Mouse (Mus musculus): ENCODE measurements around the gene Capn6.

The Capn6 gene

DNA sequence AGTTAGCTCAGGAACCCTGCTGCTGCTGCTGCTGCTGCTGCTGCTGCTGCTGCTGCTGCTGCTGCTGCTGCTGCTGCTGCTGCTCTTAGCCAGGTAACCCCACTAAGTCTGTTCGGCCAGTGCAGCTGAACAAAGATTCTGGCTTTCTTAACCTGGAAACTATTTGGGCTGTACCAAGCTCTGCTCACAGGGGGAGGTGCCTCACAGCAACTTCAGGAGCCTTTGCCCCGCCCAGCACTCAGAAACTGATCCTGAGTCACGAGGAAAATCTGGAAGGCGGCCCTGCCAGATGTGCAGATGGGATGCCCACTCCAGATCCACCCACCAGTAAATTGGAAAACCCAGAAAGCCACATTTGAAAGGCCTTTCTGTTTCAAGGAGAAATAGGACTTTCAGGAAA lies at the start of gene Capn6:
Gene Capn6, minus strand, starts transcription at position 203 of the 400 bp plus-strand sequence.
- peak; percentile 21 for DNase-seq

- DNase-seq: no peak
These were observed 40.0 kb upstream of the Capn6 start for GRCm38 (mm10) chrX:143867129-143867664.

DNA sequence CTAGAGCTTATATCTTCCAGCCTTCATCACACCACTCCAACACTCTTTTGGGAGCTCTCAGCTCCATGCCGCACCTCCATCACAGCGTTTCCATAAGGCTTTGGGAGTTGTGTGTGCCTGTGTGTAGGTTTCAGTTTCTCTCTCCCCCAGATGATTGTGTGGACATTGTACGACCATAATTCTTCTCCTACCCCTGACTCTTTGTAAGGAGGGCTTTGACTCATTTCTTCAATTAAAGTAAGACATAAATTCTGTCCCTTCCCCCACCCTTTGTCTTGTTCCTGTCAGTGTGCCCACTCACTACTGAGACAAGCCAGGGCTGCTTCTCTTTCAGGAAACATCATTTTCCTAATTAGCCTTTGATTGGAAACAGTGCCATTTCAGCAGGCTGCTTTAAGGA lies 24.1 kb upstream of the Capn6 start:
- DNase-seq: no peak

DNA sequence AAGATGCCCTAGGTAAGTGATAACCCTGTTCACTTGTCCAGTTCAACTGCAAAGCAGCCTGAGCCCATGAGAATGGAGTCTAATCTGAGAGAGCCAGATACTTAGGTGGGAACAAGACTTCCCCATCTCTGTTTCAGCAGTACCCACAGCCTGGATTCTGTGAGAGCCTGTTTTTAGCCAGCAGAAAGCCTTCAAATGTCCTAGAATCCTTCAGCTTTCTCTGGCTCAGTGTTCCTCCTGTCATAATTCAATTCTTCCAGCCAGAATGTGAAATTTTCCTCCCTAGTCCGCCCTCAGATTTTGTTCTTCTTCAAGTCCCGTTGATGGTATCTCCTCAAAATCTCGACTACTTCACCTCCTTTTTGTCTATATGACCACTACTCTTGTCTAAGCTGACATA lies 22.8 kb upstream of the Capn6 start:
- DNase-seq: no peak

DNA sequence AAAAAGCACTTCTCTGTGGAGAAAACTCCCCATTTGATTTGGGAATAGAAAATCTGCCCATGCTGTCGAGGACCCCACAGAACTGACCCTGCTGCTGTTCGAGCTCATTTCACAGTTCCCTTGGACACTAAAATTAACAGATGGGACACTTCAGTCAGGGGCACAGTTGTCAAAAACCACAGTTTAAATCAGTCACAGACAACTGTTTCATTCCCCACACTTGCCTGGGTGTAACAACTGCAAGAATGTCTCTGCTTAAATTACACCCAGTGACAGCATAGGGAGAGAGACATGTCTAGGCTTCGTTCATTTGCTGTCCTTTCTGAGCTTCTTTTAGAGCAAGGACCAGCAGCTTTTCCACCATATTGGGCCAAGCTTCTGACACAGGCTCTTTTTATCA lies 19.4 kb upstream of the Capn6 start:
- no peak for DNase-seq

DNA sequence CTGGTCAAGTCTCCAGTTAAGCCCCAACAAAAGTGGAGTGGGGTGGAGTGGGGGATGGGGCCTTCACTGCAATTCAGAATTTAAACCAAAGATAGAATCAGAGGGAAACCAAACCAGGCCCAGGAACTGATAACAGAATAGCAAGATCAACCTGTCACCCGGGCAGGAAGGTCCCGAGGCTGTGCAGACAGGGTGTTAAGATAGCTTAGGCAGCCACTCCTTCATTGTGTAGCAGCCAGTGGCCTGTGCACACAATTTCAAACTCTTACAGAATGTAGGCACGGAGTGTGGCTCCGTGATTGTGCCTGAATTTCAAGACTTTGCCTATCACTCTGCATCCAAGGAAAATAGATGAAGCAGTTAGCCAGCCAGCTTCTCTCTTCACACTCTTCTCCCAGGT lies 693 bp downstream of the Capn6 start:
- no peak for DNase-seq

- no peak for DNase-seq
These were observed 8.3 kb downstream of the Capn6 start for GRCm38 (mm10) chrX:143818961-143819360.

DNA sequence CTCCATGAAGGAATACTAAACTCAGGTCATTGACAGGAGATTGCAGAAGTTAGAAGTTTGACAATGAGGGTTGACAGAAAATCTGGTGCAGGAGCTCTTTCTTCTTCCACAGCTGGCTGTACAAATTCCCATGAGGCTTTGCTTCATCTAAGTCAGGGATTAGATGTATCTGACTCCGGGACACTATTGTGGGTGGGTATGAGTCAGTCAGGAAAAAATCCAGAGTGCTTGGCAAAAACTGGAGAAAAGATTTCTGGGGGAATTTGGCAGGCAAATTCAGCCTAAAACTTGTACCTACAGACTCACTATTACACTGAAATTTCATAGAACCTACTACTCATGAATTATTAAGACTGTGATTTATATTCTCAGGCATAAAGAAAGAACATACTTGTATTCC lies 11.3 kb downstream of the Capn6 start:
- no peak for DNase-seq

DNA sequence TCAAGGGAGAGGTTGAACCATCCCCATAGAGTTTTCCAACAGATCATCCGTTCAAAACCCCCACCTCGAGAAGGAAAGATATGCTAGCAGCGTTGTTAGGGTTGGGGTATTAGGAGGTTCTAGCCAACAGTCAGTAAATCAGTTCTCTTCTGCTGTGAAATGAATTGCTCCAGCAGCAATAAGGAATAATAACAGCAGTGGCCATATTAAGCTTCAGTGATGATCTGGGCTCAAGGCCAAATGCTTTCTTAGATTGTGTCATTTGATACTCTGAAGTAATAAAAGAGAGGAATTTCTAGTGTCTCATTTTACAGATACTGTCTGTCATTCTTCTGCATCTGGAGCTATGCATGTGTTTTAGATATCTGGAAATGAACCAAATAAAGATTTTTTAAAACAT lies 64.7 kb downstream of the Capn6 start:
- DNase-seq: peak; percentile 5
